Mouse (Mus musculus): Measurements from ENCODE around the gene BC029722. TPM values are rescaled to one million over a fixed set of nuclear protein-coding genes. Genes with fewer than 3 reads are reported as not detected.

Gene BC029722
- total and polyA plus RNA-seq, 2 experiments, result 5.5 to 23.7 TPM

DNA sequence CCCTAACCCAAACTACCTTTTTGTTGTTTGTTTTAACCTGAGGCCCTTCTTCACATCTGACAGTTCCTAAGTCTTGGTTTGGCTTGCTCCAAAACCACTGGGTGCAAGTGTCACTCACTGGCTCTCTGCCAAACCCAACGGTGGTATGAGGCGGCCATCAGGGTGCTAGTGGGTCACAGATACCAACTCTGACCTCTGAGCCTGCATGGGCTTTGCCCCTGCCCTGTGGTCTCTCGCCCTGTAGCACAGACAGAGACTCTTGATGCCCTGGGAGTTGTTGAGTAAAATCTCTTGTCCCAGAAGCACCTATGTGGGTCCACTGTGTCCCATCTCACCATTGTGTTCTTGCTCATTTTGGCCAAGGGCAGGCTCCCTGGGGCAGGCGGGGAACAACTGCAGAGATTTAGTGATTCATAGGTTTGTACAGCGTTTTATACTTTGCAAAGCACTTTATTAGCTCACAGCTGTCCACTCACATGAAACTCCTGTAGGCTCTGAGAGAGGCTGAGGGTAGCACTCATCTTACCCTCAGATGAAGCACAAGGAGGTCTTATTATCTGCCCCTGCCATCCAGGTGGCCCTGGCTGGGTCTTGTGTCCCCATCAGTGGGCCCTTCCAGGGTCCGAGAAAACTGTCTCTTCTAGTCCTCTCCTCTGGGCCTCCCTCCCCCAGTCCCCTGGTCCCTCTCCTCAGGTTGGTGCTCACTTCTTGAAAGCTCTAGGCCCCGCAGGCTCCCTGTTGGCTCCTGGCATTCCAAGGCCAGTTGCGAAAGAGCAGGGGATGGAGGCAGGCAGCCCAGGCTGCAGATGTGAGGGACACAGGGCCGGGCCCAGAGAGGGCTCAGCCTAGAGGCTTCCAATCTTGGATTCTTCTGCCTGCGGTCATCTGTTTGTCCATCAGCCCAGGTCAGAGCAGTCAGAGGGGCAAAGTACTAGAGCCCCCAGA is 1.7 kb downstream of the BC029722 start:
- no peaks in the 10 kb centered on the region for H3K79me2 ChIP-seq (ENCODE audit: control insufficient read depth, insufficient read depth, low read length)
- H3K4me1 ChIP-seq (ENCODE audit: control insufficient read depth, insufficient read depth, low read length), result peaks cover 18% of the 10 kb centered on the region
- peaks cover 14% of the 10 kb centered on the region; the same call in 1 of the 2 replicates for H3K36me3 ChIP-seq (ENCODE audit: control insufficient read depth, insufficient read depth, low read length)
- TF ChIP-seq CTCF (IDR thresholded peaks at IDR 0.05; ENCODE audit: low read depth, low read length) (no peak), POLR2A (IDR thresholded peaks at IDR 0.05; ENCODE audit: extremely low read depth, insufficient read depth, low read length) (no peak)
- H3K9ac ChIP-seq (ENCODE audit: low read depth, low read length), result no peak overlapping the region
- 48% methylated on average over 10 of the region's 10 CpGs for WGBS
- no peak overlapping the region; the same call in 1 of the 2 replicates for H3K27ac ChIP-seq (replicated peaks; ENCODE audit: insufficient read depth, low read depth, low read length)
- H3K27me3 ChIP-seq (ENCODE audit: control insufficient read depth, insufficient read depth, low read length), result no peaks in the 10 kb centered on the region
- DNase-seq (ENCODE audit: extremely low read depth, low read depth, low spot score), result peak; percentile 69
- H3K4me3 ChIP-seq (ENCODE audit: insufficient read depth, low read depth, low read length), result no peak overlapping the region

DNA sequence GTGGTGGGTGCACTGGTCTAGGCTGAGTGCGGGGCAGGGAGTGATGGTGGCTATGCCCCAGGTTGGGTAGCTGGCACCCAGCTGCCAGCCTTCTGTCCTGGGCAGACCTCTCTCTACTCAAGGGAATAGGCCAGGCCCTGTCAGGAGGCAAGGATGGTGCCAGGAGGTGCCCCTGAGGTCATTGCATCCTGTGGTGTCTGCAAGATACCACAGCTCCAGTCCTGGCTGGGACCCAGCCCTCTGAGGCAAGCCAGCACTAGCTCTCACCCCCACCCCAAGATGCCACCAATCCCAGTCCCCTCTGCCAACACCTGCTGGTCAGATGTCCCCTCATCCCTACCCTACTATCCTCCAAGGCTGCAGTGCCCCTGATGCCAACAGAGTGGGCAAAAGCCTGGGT is 3.0 kb downstream of the BC029722 start:
- WGBS, result 100% methylated on average over 1 of the region's 1 CpGs
- Histone ChIP-seq H3K27me3 (ENCODE audit: control insufficient read depth, insufficient read depth, low read length) (no peaks in the 10 kb centered on the region), H3K36me3 (ENCODE audit: control insufficient read depth, insufficient read depth, low read length) (peaks cover 7% of the 10 kb centered on the region; the same call in 1 of the 2 replicates), H3K79me2 (ENCODE audit: control insufficient read depth, insufficient read depth, low read length) (no peaks in the 10 kb centered on the region), H3K27ac (replicated peaks; ENCODE audit: insufficient read depth, low read depth, low read length) (no peak overlapping the region), H3K9ac (ENCODE audit: low read depth, low read length) (no peak overlapping the region), H3K4me1 (ENCODE audit: control insufficient read depth, insufficient read depth, low read length) (peaks cover 18% of the 10 kb centered on the region), H3K4me3 (ENCODE audit: insufficient read depth, low read depth, low read length) (no peak overlapping the region)
- DNase-seq (ENCODE audit: extremely low read depth, low read depth, low spot score), result no peak
- no peak for TF ChIP-seq POLR2A (IDR thresholded peaks at IDR 0.05; ENCODE audit: extremely low read depth, insufficient read depth, low read length)
- no peak for TF ChIP-seq CTCF (IDR thresholded peaks at IDR 0.05; ENCODE audit: low read depth, low read length)

DNA sequence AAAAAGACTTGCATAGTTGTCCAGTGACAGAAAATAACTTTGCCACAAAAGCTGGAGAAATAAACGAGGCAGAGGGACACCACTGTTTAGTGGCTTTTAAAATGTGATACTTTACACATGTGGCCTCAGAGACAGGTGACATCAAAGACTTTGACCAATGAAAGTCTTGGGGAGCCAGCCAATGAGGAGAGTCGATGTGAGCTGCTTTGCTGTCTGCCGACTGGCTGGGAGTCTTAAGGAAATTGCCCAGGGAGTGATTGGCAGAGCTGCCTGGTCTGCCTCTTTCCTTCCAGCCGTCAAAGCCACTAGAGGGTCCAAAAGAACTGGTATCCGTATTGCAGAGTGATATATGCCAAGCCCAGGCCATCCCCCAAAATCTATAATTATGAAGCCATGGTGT is 4.4 kb downstream of the BC029722 start:
- Histone ChIP-seq H3K36me3 (ENCODE audit: control insufficient read depth, insufficient read depth, low read length) (no peaks in the 10 kb centered on the region), H3K27ac (replicated peaks; ENCODE audit: insufficient read depth, low read depth, low read length) (no peak overlapping the region), H3K27me3 (ENCODE audit: control insufficient read depth, insufficient read depth, low read length) (no peaks in the 10 kb centered on the region), H3K4me3 (ENCODE audit: insufficient read depth, low read depth, low read length) (no peak overlapping the region), H3K9ac (ENCODE audit: low read depth, low read length) (no peak overlapping the region), H3K4me1 (ENCODE audit: control insufficient read depth, insufficient read depth, low read length) (peaks cover 12% of the 10 kb centered on the region), H3K79me2 (ENCODE audit: control insufficient read depth, insufficient read depth, low read length) (no peaks in the 10 kb centered on the region)
- 54% methylated on average over 5 of the region's 5 CpGs for WGBS
- DNase-seq (ENCODE audit: extremely low read depth, low read depth, low spot score), result no peak
- TF ChIP-seq POLR2A (IDR thresholded peaks at IDR 0.05; ENCODE audit: extremely low read depth, insufficient read depth, low read length) (no peak), CTCF (IDR thresholded peaks at IDR 0.05; ENCODE audit: low read depth, low read length) (no peak)

GRCm38 (mm10) chr2:155812637-155813036 is 6.6 kb downstream of the BC029722 start:
- Histone ChIP-seq H3K27me3 (ENCODE audit: control insufficient read depth, insufficient read depth, low read length) (no peaks in the 10 kb centered on the region), H3K27ac (replicated peaks; ENCODE audit: insufficient read depth, low read depth, low read length) (no peak overlapping the region), H3K9ac (ENCODE audit: low read depth, low read length) (no peak overlapping the region), H3K79me2 (ENCODE audit: control insufficient read depth, insufficient read depth, low read length) (no peaks in the 10 kb centered on the region), H3K4me3 (ENCODE audit: insufficient read depth, low read depth, low read length) (no peak overlapping the region), H3K4me1 (ENCODE audit: control insufficient read depth, insufficient read depth, low read length) (peaks cover under 1% of the 10 kb centered on the region; the same call in 1 of the 2 replicates), H3K36me3 (ENCODE audit: control insufficient read depth, insufficient read depth, low read length) (no peaks in the 10 kb centered on the region)
- no peak for DNase-seq (ENCODE audit: extremely low read depth, low read depth, low spot score)
- TF ChIP-seq CTCF (IDR thresholded peaks at IDR 0.05; ENCODE audit: low read depth, low read length) (no peak), POLR2A (IDR thresholded peaks at IDR 0.05; ENCODE audit: extremely low read depth, insufficient read depth, low read length) (no peak)
- WGBS, result 76% methylated on average over 4 of the region's 4 CpGs

DNA sequence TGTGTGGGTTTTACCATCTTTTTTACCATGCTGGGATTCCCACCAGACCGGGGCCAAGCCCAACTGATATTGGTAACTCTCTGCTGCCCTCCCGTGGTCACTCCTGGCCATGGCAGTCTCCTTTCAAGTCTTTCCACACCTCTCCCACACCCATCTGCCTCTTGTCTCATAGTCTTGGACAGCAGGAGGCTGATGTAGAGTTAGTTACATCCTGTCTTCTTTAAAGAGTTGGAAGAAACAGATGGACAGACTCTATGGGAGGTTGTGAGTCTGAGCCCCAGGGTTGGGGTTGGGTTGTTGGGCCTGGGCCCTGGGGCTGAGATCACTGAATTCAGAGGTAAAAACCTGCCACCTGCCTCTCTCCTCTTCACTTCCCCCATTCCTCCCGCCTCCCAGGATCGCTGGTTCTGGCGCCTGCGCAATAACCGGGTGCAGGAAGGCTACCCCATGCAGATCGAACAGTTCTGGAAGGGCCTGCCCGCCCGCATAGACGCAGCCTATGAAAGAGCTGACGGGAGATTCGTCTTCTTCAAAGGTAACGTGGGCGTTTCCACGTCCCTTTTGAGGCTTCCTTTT is 7.3 kb downstream of the BC029722 start:
- Histone ChIP-seq H3K9ac (ENCODE audit: low read depth, low read length) (no peak overlapping the region), H3K36me3 (ENCODE audit: control insufficient read depth, insufficient read depth, low read length) (no peaks in the 10 kb centered on the region), H3K4me3 (ENCODE audit: insufficient read depth, low read depth, low read length) (no peak overlapping the region), H3K27ac (replicated peaks; ENCODE audit: insufficient read depth, low read depth, low read length) (no peak overlapping the region), H3K4me1 (ENCODE audit: control insufficient read depth, insufficient read depth, low read length) (no peaks in the 10 kb centered on the region), H3K27me3 (ENCODE audit: control insufficient read depth, insufficient read depth, low read length) (no peaks in the 10 kb centered on the region), H3K79me2 (ENCODE audit: control insufficient read depth, insufficient read depth, low read length) (no peaks in the 10 kb centered on the region)
- 44% methylated on average over 16 of the region's 16 CpGs for whole genome bisulfite sequencing
- peak; percentile 95 for TF ChIP-seq CTCF (IDR thresholded peaks at IDR 0.05; ENCODE audit: low read depth, low read length)
- no peak for TF ChIP-seq POLR2A (IDR thresholded peaks at IDR 0.05; ENCODE audit: extremely low read depth, insufficient read depth, low read length)
- DNase-seq (ENCODE audit: extremely low read depth, low read depth, low spot score), result peak; percentile 28

Measured in liver, adult 2 months (tissue).